17 mouse cellular contexts compared by ENCODE assay signal in genomic region chr10:93721625-93722337, GRCm38 (mm10).
"Had no signal": no experiment of that assay in that cellular context is flagged by ENCODE, and none has a peak within 500 bp of the region (broad histone marks: within the 10 kb centered on the region; RNA-seq: fewer than 3 reads in every experiment).

No protein-coding gene starts in this region.

- H3K27ac ChIP-seq: kidney, postnatal 0 days; limb, embryonic 12.5 days; lung, embryonic 15.5 days; neural tube, embryonic 15.5 days; stomach, postnatal 0 days had no signal

- H3K36me3 ChIP-seq: limb, embryonic 12.5 days; lung, embryonic 15.5 days; neural tube, embryonic 15.5 days had no signal

- H3K4me2 ChIP-seq: limb, embryonic 12.5 days; lung, embryonic 15.5 days; midbrain, embryonic 12.5 days; neural tube, embryonic 15.5 days had no signal

- H3K27me3 ChIP-seq: limb, embryonic 12.5 days; lung, embryonic 15.5 days; midbrain, embryonic 12.5 days; neural tube, embryonic 15.5 days had no signal

- H3K9me3 ChIP-seq: limb, embryonic 12.5 days; lung, embryonic 15.5 days; megakaryocyte, embryonic 14.5 days; midbrain, embryonic 12.5 days; neural tube, embryonic 15.5 days had no signal

- ATAC-seq: midbrain, embryonic 16.5 days had no signal

- DNase-seq: kidney, adult 11 months; kidney, adult 9 months; kidney, postnatal 36 days; layer of hippocampus, adult 9-11 months; lung, postnatal 4 days; right cerebral cortex, adult 18-20 months; right cerebral cortex, postnatal 25 days; thymus, adult 18-20 months; thymus, postnatal 14 days had no signal

- H3K4me1 ChIP-seq: neural tube, embryonic 15.5 days had no signal

- H3K9ac ChIP-seq: limb, embryonic 12.5 days; lung, embryonic 15.5 days; midbrain, embryonic 12.5 days; neural tube, embryonic 15.5 days had no signal

- H3K4me3 ChIP-seq: limb, embryonic 12.5 days; lung, embryonic 15.5 days; megakaryocyte, embryonic 14.5 days; midbrain, embryonic 12.5 days; neural tube, embryonic 15.5 days had no signal
